Mouse (Mus musculus) neural tube, embryonic 11.5 days (tissue): ENCODE results near the gene Exosc9. TPM values are rescaled to one million over a fixed set of nuclear protein-coding genes. Genes with fewer than 3 reads are reported as not detected.

ENCODE experiments used
- ATAC-seq: fragments of 200-750 bp; cut with Nextera tagmentation; 2 replicates; pipeline ENCODE4 v1.8.0; 2017; ENCODE audit warnings: moderate number of reproducible peaks, mild to moderate bottlenecking, moderate TSS enrichment, moderate library complexity; ENCODE audit not compliant: insufficient read depth, low FRiP score, low TSS enrichment
- DNase-seq: peaks from one replicate; pipeline ENCODE4 v3.0.0-alpha.2; 2015; ENCODE audit warnings: low spot score
- H3K27ac ChIP-seq: fragments of 300-500 bp; sonication (generic); 2 replicates; pipeline ENCODE4 v1.5.1; 2014; ENCODE audit warnings: low read depth, mild to moderate bottlenecking, low read length
- H3K27me3 ChIP-seq: fragments of 300-500 bp; sonication (generic); 2 replicates; pipeline ENCODE4 v1.6.1; 2014; ENCODE audit warnings: mild to moderate bottlenecking, low read length, mixed read lengths; ENCODE audit not compliant: control insufficient read depth, insufficient read depth
- H3K36me3 ChIP-seq: fragments of 300-500 bp; sonication (generic); 2 replicates; pipeline ENCODE4 v1.6.1; 2014; ENCODE audit warnings: mild to moderate bottlenecking, low read length, moderate library complexity, mixed read lengths; ENCODE audit not compliant: control insufficient read depth, insufficient read depth
- H3K4me1 ChIP-seq: fragments of 300-500 bp; sonication (generic); 2 replicates; pipeline ENCODE4 v1.6.1; 2014; ENCODE audit warnings: low read length, mixed read lengths; ENCODE audit not compliant: control insufficient read depth, insufficient read depth
- H3K4me2 ChIP-seq: fragments of 300-500 bp; sonication (generic); 2 replicates; pipeline ENCODE4 v1.6.1; 2014; ENCODE audit warnings: low read depth, mild to moderate bottlenecking, moderate library complexity
- H3K4me3 ChIP-seq: fragments of 300-500 bp; sonication (generic); 2 replicates; pipeline ENCODE4 v1.5.1; 2014; ENCODE audit warnings: low read depth, low read length
- H3K9ac ChIP-seq: fragments of 300-500 bp; sonication (generic); 2 replicates; pipeline ENCODE4 v1.6.1; 2014; ENCODE audit warnings: mild to moderate bottlenecking, low read length
- H3K9me3 ChIP-seq: fragments of 300-500 bp; sonication (generic); 2 replicates; pipeline ENCODE4 v1.6.1; 2016; ENCODE audit warnings: low read length; ENCODE audit not compliant: control insufficient read depth
- WGBS: fragments of 180-500 bp; shearing (Covaris S2); extraction: QIAGEN DNeasy Blood & Tissue Kit; methylation state at CpG from one replicate; pipeline ENCODE4 v1.1.7; 2014; 5-methylcytosine and 5-hydroxymethylcytosine counted together
- polyA plus RNA-seq: library from polyadenylated mRNA; unstranded; fragments of >200 nt; fragmentation: Nextera tagmentation; extraction: Ambion mirVana; gene quantifications from 2 replicates; pipeline ENCODE4 v1.2.1, GENCODE M21; 2014

Gene Exosc9
- polyA plus RNA-seq, 1 experiment from 2014 or later, result 105 TPM

DNA sequence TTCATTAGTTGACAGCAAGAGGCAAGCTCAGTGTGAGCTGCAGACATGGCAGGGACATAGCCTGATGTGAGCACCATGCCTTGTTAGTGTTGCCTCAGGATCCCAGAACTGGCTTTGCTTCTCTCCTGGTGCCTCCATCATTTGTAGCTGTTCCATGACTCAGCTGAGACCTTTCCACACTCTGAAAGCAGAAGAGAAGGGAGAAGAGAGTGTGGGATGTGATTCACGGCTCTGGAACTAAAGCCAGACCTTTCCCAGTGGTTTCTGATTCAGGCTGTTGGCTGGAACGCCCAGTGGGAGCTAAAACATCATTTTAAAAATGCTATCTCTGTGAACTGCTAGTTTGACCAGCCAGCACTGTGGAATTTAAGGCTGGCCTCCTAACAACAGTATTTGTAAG, 11.7 kb upstream of the Exosc9 start:
- Histone ChIP-seq H3K4me3 (no peak overlapping the region), H3K9me3 (no peaks in the 10 kb centered on the region), H3K4me1 (no peaks in the 10 kb centered on the region), H3K4me2 (no peak overlapping the region), H3K36me3 (no peaks in the 10 kb centered on the region), H3K27me3 (no peaks in the 10 kb centered on the region), H3K9ac (no peak overlapping the region), H3K27ac (no peak overlapping the region)
- DNase-seq (no peak), ATAC-seq (no peak)
- 74% methylated on average over 2 of the region's 2 CpGs for WGBS

DNA sequence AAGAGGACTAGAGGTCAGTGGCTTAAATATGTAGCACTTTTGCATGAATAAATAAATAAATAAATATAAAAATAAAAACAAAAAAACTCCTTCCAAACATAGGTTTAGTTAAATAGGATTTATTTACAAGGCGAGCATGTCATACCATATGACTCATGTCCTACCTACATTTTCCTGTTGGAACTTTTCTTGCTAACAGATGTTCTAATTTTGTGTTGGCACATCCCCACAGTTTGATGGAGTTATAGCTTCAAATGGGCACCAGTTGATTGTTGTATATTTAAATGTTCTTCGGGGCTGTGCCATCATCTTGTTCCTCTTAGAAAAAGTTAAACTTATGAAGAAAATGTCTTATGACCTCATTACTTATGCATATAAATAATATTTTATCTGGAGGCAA, 11.0 kb upstream of the Exosc9 start:
- no peaks in the 10 kb centered on the region for H3K9me3 ChIP-seq
- no peaks in the 10 kb centered on the region for H3K27me3 ChIP-seq
- H3K4me1 ChIP-seq, result no peaks in the 10 kb centered on the region
- H3K4me3 ChIP-seq, result no peak overlapping the region
- WGBS, result 90% methylated on average over 2 of the region's 2 CpGs
- H3K36me3 ChIP-seq, result no peaks in the 10 kb centered on the region
- no peak for DNase-seq
- H3K27ac ChIP-seq, result no peak overlapping the region
- H3K9ac ChIP-seq, result no peak overlapping the region
- ATAC-seq, result no peak
- H3K4me2 ChIP-seq, result no peak overlapping the region

DNA sequence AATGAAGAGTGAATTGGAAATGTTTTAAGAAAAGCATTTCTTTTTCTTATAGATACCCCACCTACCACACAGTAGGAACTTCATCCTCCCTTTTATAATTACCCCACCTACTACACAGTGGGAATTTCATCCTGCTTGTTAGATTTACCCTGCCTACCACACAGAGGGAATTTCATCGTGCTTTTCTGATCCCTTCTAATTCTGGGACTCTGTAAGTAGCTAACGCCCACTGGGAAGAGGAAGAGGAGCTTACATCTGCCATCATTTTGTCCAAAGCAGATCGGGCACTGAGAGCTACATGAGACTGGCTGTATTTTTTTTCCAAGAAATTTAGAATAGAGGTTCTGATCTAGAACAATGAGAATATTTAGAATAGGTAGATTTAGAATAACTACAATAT, 7.4 kb upstream of the Exosc9 start:
- no peaks in the 10 kb centered on the region for H3K4me1 ChIP-seq
- no peak overlapping the region for H3K4me3 ChIP-seq
- no peak overlapping the region for H3K27ac ChIP-seq
- H3K9me3 ChIP-seq, result no peaks in the 10 kb centered on the region
- no peaks in the 10 kb centered on the region for H3K36me3 ChIP-seq
- WGBS, result 78% methylated on average over 3 of the region's 3 CpGs
- no peaks in the 10 kb centered on the region for H3K27me3 ChIP-seq
- H3K9ac ChIP-seq, result no peak overlapping the region
- no peak overlapping the region for H3K4me2 ChIP-seq
- DNase-seq (no peak), ATAC-seq (no peak)

DNA sequence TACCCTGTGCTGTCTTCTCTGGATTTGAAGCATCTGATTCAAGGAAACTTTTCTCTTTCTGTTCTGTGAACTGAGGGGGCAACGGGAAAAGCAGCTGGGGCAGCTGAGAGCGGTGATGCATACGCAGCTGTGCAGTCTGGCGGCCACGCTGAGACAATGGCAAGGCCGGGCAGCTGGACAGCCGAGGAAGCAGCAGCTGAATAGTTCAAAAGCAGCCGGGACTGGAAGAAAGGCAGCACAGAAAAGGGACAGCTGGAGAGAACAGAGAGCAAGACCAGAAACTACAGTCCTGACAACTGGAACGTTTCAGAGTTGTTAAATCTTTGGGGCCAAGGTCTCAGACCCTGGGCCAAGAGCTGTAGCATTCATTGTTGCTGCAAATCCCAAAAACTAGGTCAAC, 1.1 kb upstream of the Exosc9 start:
- DNase-seq, result peak; percentile 72
- no peaks in the 10 kb centered on the region for H3K9me3 ChIP-seq
- peak; percentile 56; the same call in 1 of the 2 replicates for ATAC-seq
- no peaks in the 10 kb centered on the region for H3K27me3 ChIP-seq
- H3K9ac ChIP-seq, result peak overlapping the region; percentile 73
- H3K4me2 ChIP-seq, result peak overlapping the region; percentile 78
- peak overlapping the region; percentile 89 for H3K4me3 ChIP-seq
- WGBS, result 12% methylated on average over 9 of the region's 9 CpGs
- peaks cover 4% of the 10 kb centered on the region; the same call in 1 of the 2 replicates for H3K4me1 ChIP-seq
- H3K36me3 ChIP-seq, result peaks cover 3% of the 10 kb centered on the region
- H3K27ac ChIP-seq, result peak overlapping the region; percentile 78

DNA sequence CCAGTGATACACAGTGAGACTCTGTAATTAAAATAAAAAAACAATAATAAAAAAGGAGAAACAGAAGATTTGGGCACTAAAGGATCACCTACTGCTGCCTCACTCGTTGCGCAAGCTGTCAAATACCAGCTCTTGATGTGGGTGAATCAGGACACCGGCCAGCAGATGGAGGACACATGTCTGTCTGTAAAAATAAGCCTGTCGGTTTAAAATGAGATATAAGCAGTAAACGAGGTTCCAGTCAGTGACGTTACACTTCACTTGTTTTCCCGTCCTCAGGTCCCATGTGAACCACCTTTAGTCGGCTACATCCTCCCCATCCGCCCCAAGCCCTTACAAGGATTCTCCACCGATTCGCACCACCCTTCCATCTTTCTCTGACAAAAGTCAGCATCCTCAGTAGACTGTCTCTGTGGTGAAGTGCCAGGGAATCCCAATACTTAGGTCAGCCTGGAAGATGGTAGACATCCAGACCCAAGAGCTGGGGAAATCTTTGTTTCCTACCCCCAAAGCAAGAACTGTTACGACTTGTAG, 488 bp upstream of the Exosc9 start:
- Histone ChIP-seq H3K4me1 (peaks cover 4% of the 10 kb centered on the region; the same call in 1 of the 2 replicates), H3K27me3 (no peaks in the 10 kb centered on the region), H3K9me3 (no peaks in the 10 kb centered on the region), H3K4me3 (peak overlapping the region; percentile 89), H3K36me3 (peaks cover 3% of the 10 kb centered on the region), H3K9ac (peak overlapping the region; percentile 73), H3K4me2 (peak overlapping the region; percentile 78), H3K27ac (peak overlapping the region; percentile 78)
- WGBS, result 20% methylated on average over 12 of the region's 12 CpGs
- DNase-seq (no peak), ATAC-seq (peak; percentile 40)

DNA sequence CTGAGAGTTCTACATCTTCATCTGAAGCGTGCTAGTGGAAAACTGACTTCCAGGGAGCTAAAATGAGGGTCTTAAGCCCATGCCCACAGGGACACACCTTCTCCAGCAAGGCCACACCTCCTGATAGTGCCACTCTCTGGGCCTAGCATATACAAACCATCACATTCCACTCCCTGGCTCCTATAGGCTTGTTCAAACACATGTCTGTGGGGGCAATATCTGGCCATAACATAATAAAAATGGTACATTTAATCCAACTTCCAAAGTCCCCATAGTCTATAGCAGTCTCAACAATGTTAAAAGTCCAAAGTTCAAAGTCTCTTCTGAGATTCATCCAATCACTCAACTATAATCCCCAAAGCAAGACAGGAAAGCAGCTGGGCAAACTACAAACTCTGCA, 5.2 kb downstream of the Exosc9 start:
- DNase-seq (no peak), ATAC-seq (no peak)
- 90% methylated on average over 1 of the region's 1 CpGs for WGBS
- Histone ChIP-seq H3K27ac (no peak overlapping the region), H3K9ac (no peak overlapping the region), H3K4me2 (no peak overlapping the region), H3K36me3 (peaks cover 6% of the 10 kb centered on the region), H3K4me1 (no peaks in the 10 kb centered on the region; the same call in 1 of the 2 replicates), H3K9me3 (no peaks in the 10 kb centered on the region), H3K27me3 (no peaks in the 10 kb centered on the region), H3K4me3 (no peak overlapping the region)

DNA sequence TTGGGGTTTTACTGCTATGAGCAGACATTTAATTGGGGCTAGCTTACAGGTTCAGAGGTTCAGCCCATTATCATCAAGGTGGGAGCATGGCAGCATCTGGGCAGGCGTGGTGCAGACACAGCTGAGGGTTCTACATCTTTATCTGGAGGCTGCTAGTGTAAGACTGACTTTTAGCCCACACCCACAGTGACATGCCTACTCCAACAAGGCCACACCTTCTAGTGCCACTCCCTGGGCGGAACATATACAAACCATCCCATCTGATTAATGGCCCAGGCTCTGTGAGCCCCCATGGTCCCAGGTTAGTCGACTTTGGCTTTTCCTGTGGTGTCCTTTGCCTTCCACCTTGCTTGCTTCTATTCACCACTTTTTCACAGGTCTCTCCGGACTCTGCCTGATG, 7.2 kb downstream of the Exosc9 start:
- no peak overlapping the region for H3K27ac ChIP-seq
- no peak for DNase-seq
- no peaks in the 10 kb centered on the region for H3K27me3 ChIP-seq
- no peak for ATAC-seq
- peaks cover 8% of the 10 kb centered on the region for H3K36me3 ChIP-seq
- no peaks in the 10 kb centered on the region for H3K9me3 ChIP-seq
- H3K9ac ChIP-seq, result no peak overlapping the region
- WGBS, result 88% methylated on average over 4 of the region's 4 CpGs
- no peak overlapping the region for H3K4me3 ChIP-seq
- no peak overlapping the region for H3K4me2 ChIP-seq
- no peaks in the 10 kb centered on the region for H3K4me1 ChIP-seq

DNA sequence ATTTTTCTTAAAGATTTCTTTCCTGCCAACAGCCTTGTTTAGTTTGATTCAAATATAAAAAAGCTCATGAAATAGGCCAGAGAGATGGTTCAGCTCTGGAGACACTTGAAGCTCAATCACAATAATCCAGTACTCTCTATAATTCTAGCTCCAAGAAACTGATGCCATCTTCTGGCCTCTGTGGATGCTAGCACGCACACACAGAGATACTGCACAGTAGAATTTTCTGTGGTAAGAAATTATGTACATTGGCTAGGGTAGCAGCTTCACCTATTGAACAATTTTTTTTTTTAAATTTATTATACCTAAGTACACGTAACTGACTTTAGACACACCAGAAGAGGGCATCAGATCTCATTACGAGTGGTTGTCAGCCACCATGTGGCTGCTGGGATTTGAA, 11.3 kb downstream of the Exosc9 start:
- no peak for ATAC-seq
- WGBS, result 88% methylated on average over 3 of the region's 3 CpGs

DNA sequence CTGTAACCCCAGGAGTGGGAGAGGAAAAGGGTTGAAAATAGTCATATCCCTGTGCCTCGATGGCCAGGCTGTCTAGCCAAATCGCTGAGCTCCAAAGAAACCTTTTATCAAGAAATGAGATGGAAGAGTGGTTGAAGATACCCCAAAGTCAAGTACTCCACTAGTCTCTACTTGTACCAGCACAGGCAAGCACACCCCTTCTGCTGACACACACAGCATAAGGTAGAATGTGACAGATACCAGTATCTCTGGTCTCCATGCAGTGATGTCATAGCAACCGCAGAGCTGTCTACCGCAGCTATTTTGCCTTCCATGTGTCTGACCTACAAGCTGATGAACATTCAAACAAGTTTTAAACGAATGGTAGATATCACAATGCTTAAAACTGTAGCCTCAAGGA, 17.4 kb downstream of the Exosc9 start:
- peak overlapping the region; percentile 4; the same call in 1 of the 2 replicates for H3K9ac ChIP-seq

More for the DNA sequence above, 11.3 kb downstream of the Exosc9 start:
- peaks cover 20% of the 10 kb centered on the region for H3K36me3 ChIP-seq
- no peaks in the 10 kb centered on the region for H3K9me3 ChIP-seq
- no peak overlapping the region for H3K9ac ChIP-seq
- no peak overlapping the region for H3K4me3 ChIP-seq
- H3K27ac ChIP-seq, result no peak overlapping the region
- H3K4me1 ChIP-seq, result no peaks in the 10 kb centered on the region
- H3K27me3 ChIP-seq, result no peaks in the 10 kb centered on the region
- no peak for DNase-seq
- no peak overlapping the region for H3K4me2 ChIP-seq

More for the DNA sequence above, 17.4 kb downstream of the Exosc9 start:
- DNase-seq, result no peak
- Histone ChIP-seq H3K4me2 (peak overlapping the region; percentile 82), H3K4me3 (peak overlapping the region; percentile 79), H3K27ac (no peak overlapping the region), H3K27me3 (no peaks in the 10 kb centered on the region), H3K4me1 (peaks cover 15% of the 10 kb centered on the region; the same call in 1 of the 2 replicates), H3K9me3 (no peaks in the 10 kb centered on the region), H3K36me3 (peaks cover 18% of the 10 kb centered on the region)
- WGBS, result 94% methylated on average over 5 of the region's 5 CpGs
- no peak for ATAC-seq
